ENCODE assay signal across 8 mouse cellular contexts in genomic region chr16:21818132-21818531, GRCm38 (mm10). TPM values are rescaled to one million over a fixed set of nuclear protein-coding genes. Genes with fewer than 3 reads are reported as not detected.
DNase-seq lines count a peak whose midpoint lies in the region; ATAC-seq lines count a peak whose summit lies in the region.

No protein-coding gene starts in this region.

- intact Hi-C loops in left cerebral cortex, postnatal 36 days (cut with DNase I) = loop anchor here (10.0 kb wide), 1 partner anchor 333 kb away; no protein-coding TSS in a partner anchor

- DNase-seq in embryo, embryonic 10 days (ENCODE audit: low spot score) = peak; percentile 38
- no peak for DNase-seq in embryo, embryonic 10.5 days (ENCODE audit: low spot score)
- DNase-seq in adrenal gland, postnatal 10 days = peak; percentile 74
- DNase-seq in kidney, adult 8-10 months = peak; percentile 62
- DNase-seq in lung, postnatal 14 days = peak; percentile 36
- DNase-seq in left cerebral cortex, postnatal 36 days (ENCODE audit: low spot score in 2 of 2) = no peak
- DNase-seq in layer of hippocampus, postnatal 25 days (ENCODE audit: extremely low spot score in 1 of 2, low spot score in 1 of 2) = no peak

- no peak for ATAC-seq in activated CD4-positive, CD25-positive, alpha-beta regulatory T cell, adult 4 months

RNA-seq across cellular contexts. Expression of gene Map3k13, which starts 24.0 kb away (rescaled TPM):
- total RNA-seq in adrenal gland, postnatal 10 days (2021) = 1 to 10 TPM; 1.6 to 1.7 TPM
- polyA plus RNA-seq in activated CD4-positive, CD25-positive, alpha-beta regulatory T cell, adult 4 months (2017; shearing (Covaris generic)) = under 1 TPM; 0.19 to 0.36 TPM
- 10 to 100 TPM; 13.6 to 16.8 TPM for total RNA-seq in left cerebral cortex, postnatal 36 days (2021)
- total RNA-seq in layer of hippocampus, postnatal 25 days (2021) = 10 to 100 TPM; 13.5 to 15.5 TPM

RNA-seq across cellular contexts. Expression of gene Ehhadh, which starts 30.5 kb away (rescaled TPM):
- total RNA-seq in adrenal gland, postnatal 10 days (2021) = 100 to 1,000 TPM in 1 of 2 experiments, 10 to 100 TPM in 1; 89.8 to 136 TPM
- polyA plus RNA-seq in activated CD4-positive, CD25-positive, alpha-beta regulatory T cell, adult 4 months (2017; shearing (Covaris generic)) = 1 to 10 TPM; 5.0 to 6.4 TPM
- 1 to 10 TPM; 1.9 to 2.0 TPM for total RNA-seq in left cerebral cortex, postnatal 36 days (2021)
- total RNA-seq in layer of hippocampus, postnatal 25 days (2021) = 1 to 10 TPM; 1.4 to 1.8 TPM

Comparison
In these comparisons a context has a peak if more than half of its experiments do, and no peak if none do; other contexts are left out.
1. DNase-seq: peak in embryo, embryonic 10 days (single experiment), adrenal gland, postnatal 10 days (single experiment), kidney, adult 8-10 months (2 of 2) and lung, postnatal 14 days (single experiment); none in embryo, embryonic 10.5 days (single experiment), left cerebral cortex, postnatal 36 days (0 of 2) and layer of hippocampus, postnatal 25 days (0 of 2).
2. RNA of gene Map3k13, which starts 24.0 kb away (total RNA-seq): 13.6 to 16.8 TPM in left cerebral cortex, postnatal 36 days and 13.5 to 15.5 TPM in layer of hippocampus, postnatal 25 days; 1.6 to 1.7 TPM in adrenal gland, postnatal 10 days; every median in the first group is over 4 times any median in the second.
3. RNA of gene Ehhadh, which starts 30.5 kb away (total RNA-seq): 89.8 to 136 TPM in adrenal gland, postnatal 10 days; 1.9 to 2.0 TPM in left cerebral cortex, postnatal 36 days and 1.4 to 1.8 TPM in layer of hippocampus, postnatal 25 days; every median in the first group is over 10 times any median in the second.